8 mouse cellular contexts compared by ENCODE assay signal in the genomic region with DNA sequence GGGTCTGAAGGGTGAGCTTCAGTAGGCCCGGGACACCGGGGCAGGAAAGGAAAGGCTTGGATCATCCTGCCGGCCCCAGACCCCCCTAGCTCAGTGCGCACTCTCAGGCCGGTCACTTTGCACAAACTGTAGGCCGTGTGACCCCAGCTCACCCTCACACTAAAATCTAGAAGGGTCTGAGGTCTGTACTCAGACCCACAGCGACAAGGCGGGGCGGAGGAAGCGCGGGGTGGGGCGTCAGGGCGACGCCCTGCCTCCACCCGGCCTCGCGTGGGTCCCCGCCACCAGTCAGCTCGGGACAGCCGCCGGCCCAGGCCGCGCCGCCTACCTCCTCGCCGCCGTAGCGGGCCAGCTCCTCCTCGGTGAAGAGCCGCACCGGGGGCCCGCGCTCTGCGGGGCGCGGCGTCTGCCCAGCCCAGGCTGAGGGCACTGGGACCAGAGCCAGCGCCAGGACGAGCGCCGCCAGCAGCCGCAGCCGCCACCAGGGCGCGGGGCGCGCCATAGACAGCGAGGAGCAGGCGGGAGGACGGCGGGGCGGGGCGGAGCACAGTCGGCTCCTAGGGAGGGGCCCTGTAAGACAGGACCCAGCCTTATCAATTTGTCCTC. TPM values are rescaled to one million over a fixed set of nuclear protein-coding genes. Genes with fewer than 3 reads are reported as not detected.
DNase-seq lines count a peak whose midpoint lies in the region; ATAC-seq and TF ChIP-seq lines count a peak whose summit lies in the region.

Gene Nenf (minus strand): TSS at position 604 of the 606 bp plus-strand sequence.

- no peak for TF ChIP-seq EP300 in lung, postnatal 0 days (IDR thresholded peaks at IDR 0.05)

- 4% methylated on average over 27 of the region's 54 CpGs for WGBS in lung, postnatal 0 days

- no peaks in the 10 kb centered on the region for H3K9me3 ChIP-seq in lung, postnatal 0 days (ENCODE audit: low read length)

- TF ChIP-seq CTCF in lung, postnatal 0 days (IDR thresholded peaks at IDR 0.05) = peak; percentile 54

- DNase-seq in NIH3T3 (ENCODE audit: low read depth) = peak; percentile 86
- peak; percentile 81 for DNase-seq in cerebellum, adult 9-10 months
- peak; percentile 84 for DNase-seq in heart, postnatal 4 days
- DNase-seq in layer of hippocampus, adult 8-10 months (ENCODE audit: low spot score in 2 of 2) = peak in 1 of 2 experiments; percentile 66
- peak; percentile 83 for DNase-seq in lung, postnatal 0 days (ENCODE audit: low spot score)
- peak; percentile 72 for DNase-seq in ovary, postnatal 14 days (ENCODE audit: low spot score)
- DNase-seq in thymus, postnatal 25 days = peak; percentile 86

- H3K27me3 ChIP-seq in lung, postnatal 0 days (replicated peaks; ENCODE audit: insufficient read depth, low read length) = no peaks in the 10 kb centered on the region

- H3K4me2 ChIP-seq in lung, postnatal 0 days (replicated peaks; ENCODE audit: low read depth, low read length) = peak within 1 kb of the TSS; percentile 79

- peak within 1 kb of the TSS; percentile 90 for H3K27ac ChIP-seq in lung, postnatal 0 days (ENCODE audit: low read length)

- H3K4me1 ChIP-seq in lung, postnatal 0 days (ENCODE audit: insufficient read depth, low read depth, low read length) = peaks cover 10% of the 10 kb centered on the region; the same call in 1 of the 2 replicates

- peak; percentile 86 for ATAC-seq in frontal cortex, adult (ENCODE audit: low TSS enrichment)
- ATAC-seq in lung, postnatal 0 days = peak; percentile 91

- peak within 1 kb of the TSS; percentile 71 for H3K9ac ChIP-seq in lung, postnatal 0 days (replicated peaks; ENCODE audit: low read depth)

- H3K4me3 ChIP-seq in lung, postnatal 0 days (ENCODE audit: low read depth, low read length) = peak within 1 kb of the TSS; percentile 63

- no peaks in the 10 kb centered on the region for H3K36me3 ChIP-seq in lung, postnatal 0 days (ENCODE audit: insufficient read depth, low read length)

RNA-seq across cellular contexts. Expression of gene Nenf, which starts in this region (rescaled TPM):
- 100 to 1,000 TPM in 1 of 2 experiments, 10 to 100 TPM in 1; 97.3 to 103 TPM for total RNA-seq in heart, postnatal 4 days (2021)
- 10 to 100 TPM; 57.8 to 80.1 (median 66.1) TPM for total RNA-seq in layer of hippocampus, adult 8-10 months (2022)
- polyA plus RNA-seq in lung, postnatal 0 days (2015; fragmentation: Nextera tagmentation; extraction: Ambion mirVana) = 149 and 177 TPM in 2 replicates
